ENCODE assay signal across 12 mouse cellular contexts in the genomic region with DNA sequence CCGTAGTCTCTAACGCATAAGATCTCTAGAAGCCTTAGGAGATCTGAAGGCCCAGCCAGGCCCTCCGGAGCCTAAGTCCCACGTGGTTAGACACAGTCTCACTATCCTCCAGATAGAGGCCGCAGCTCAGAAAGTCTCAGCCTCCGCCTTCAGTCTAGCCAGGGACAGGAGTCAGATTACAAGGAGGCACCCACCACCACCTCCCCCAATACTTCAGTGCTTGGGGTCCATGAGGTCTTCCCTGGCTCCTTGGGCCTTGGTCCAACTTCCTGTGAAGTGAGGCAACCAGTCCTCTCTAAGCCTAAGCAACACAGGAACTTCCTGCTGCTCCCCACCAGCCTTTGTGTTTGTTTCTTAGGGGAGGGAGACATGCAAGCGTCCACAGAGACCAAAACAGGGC. TPM values are rescaled to one million over a fixed set of nuclear protein-coding genes. Genes with fewer than 3 reads are reported as not detected.
DNase-seq lines count a peak whose midpoint lies in the region; ATAC-seq lines count a peak whose summit lies in the region.
"Had no signal": no experiment of that assay in that cellular context is flagged by ENCODE, and none has a peak within 500 bp of the region (broad histone marks: within the 10 kb centered on the region; RNA-seq: fewer than 3 reads in every experiment).

No protein-coding gene starts in this region.

- no peaks in the 10 kb centered on the region for H3K36me3 ChIP-seq in forebrain, embryonic 13.5 days (ENCODE audit: poor library complexity, severe bottlenecking)
- no peaks in the 10 kb centered on the region for H3K36me3 ChIP-seq in forebrain, embryonic 14.5 days (ENCODE audit: control insufficient read depth, insufficient read depth, low read length)
- no peaks in the 10 kb centered on the region for H3K36me3 ChIP-seq in kidney, embryonic 15.5 days
- no peaks in the 10 kb centered on the region for H3K36me3 ChIP-seq in midbrain, embryonic 13.5 days
- H3K36me3 ChIP-seq in midbrain, embryonic 14.5 days (ENCODE audit: control insufficient read depth, insufficient read depth, low read length), result no peaks in the 10 kb centered on the region
- H3K36me3 ChIP-seq: G1E had no signal

- H3K27ac ChIP-seq in forebrain, embryonic 13.5 days, result no peak overlapping the region
- no peak overlapping the region for H3K27ac ChIP-seq in forebrain, embryonic 14.5 days (ENCODE audit: low read depth, low read length)
- no peak overlapping the region for H3K27ac ChIP-seq in kidney, embryonic 15.5 days
- H3K27ac ChIP-seq in midbrain, embryonic 13.5 days, result no peak overlapping the region
- no peak overlapping the region for H3K27ac ChIP-seq in midbrain, embryonic 14.5 days (replicated peaks; ENCODE audit: low read depth, low read length)

- no peaks in the 10 kb centered on the region for H3K4me1 ChIP-seq in forebrain, embryonic 13.5 days
- H3K4me1 ChIP-seq in forebrain, embryonic 14.5 days (ENCODE audit: control insufficient read depth, insufficient read depth, low read length), result no peaks in the 10 kb centered on the region
- peaks cover 11% of the 10 kb centered on the region for H3K4me1 ChIP-seq in kidney, embryonic 15.5 days
- H3K4me1 ChIP-seq in midbrain, embryonic 13.5 days (replicated peaks), result 0 out of 2 replicates have a peak, but pooled peaks cover 3% of the 10 kb centered on the region
- H3K4me1 ChIP-seq in midbrain, embryonic 14.5 days (ENCODE audit: control insufficient read depth, insufficient read depth, low read length), result no peaks in the 10 kb centered on the region

- WGBS in forebrain, embryonic 13.5 days, result 58% methylated on average over 7 of the region's 7 CpGs
- WGBS in forebrain, embryonic 14.5 days, result 51% methylated on average over 7 of the region's 7 CpGs
- WGBS in kidney, embryonic 15.5 days, result 45% methylated on average over 7 of the region's 7 CpGs
- WGBS in midbrain, embryonic 13.5 days, result 60% methylated on average over 7 of the region's 7 CpGs
- 57% methylated on average over 7 of the region's 7 CpGs for WGBS in midbrain, embryonic 14.5 days

- H3K9me3 ChIP-seq in forebrain, embryonic 13.5 days (replicated peaks), result no peaks in the 10 kb centered on the region
- H3K9me3 ChIP-seq in forebrain, embryonic 14.5 days (replicated peaks; ENCODE audit: control insufficient read depth, low read length), result no peaks in the 10 kb centered on the region
- H3K9me3 ChIP-seq in kidney, embryonic 15.5 days (replicated peaks), result no peaks in the 10 kb centered on the region
- H3K9me3 ChIP-seq in midbrain, embryonic 13.5 days, result no peaks in the 10 kb centered on the region
- no peaks in the 10 kb centered on the region for H3K9me3 ChIP-seq in midbrain, embryonic 14.5 days (ENCODE audit: control insufficient read depth, low read length)
- H3K9me3 ChIP-seq: G1E had no signal

- no peak overlapping the region for H3K4me2 ChIP-seq in forebrain, embryonic 13.5 days
- H3K4me2 ChIP-seq in forebrain, embryonic 14.5 days (ENCODE audit: low read length), result no peak overlapping the region
- H3K4me2 ChIP-seq in kidney, embryonic 15.5 days, result no peak overlapping the region
- H3K4me2 ChIP-seq in midbrain, embryonic 13.5 days (replicated peaks), result no peak overlapping the region
- no peak overlapping the region for H3K4me2 ChIP-seq in midbrain, embryonic 14.5 days (ENCODE audit: low read length)

- no peak for DNase-seq in forebrain, embryonic 14.5 days (ENCODE audit: low spot score)
- no peak for DNase-seq in kidney, adult 8-10 months
- DNase-seq in midbrain, embryonic 14.5 days, result no peak
- no peak for DNase-seq in left cerebral cortex, postnatal 4 days
- no peak for DNase-seq in layer of hippocampus, adult 18-20 months (ENCODE audit: low spot score in 2 of 2)

- ATAC-seq in forebrain, embryonic 13.5 days, result peak; percentile 36
- no peak for ATAC-seq in forebrain, embryonic 14.5 days
- ATAC-seq in kidney, embryonic 15.5 days (replicated peaks; ENCODE audit: low FRiP score), result peak; percentile 49; the same call in 1 of the 2 replicates
- ATAC-seq in midbrain, embryonic 13.5 days, result peak; percentile 40; the same call in 1 of the 2 replicates
- no peak for ATAC-seq in midbrain, embryonic 14.5 days (ENCODE audit: low FRiP score, low TSS enrichment)

- intact Hi-C loops in left cerebral cortex, postnatal 4 days (cut with DNase I), result loop anchor here (5.0 to 10.0 kb wide), 2 partner anchors 499 to 661 kb away; partner anchors contain the start of gene Tprgl

- H3K4me3 ChIP-seq in forebrain, embryonic 13.5 days, result no peak overlapping the region
- H3K4me3 ChIP-seq in forebrain, embryonic 14.5 days (ENCODE audit: low read depth, low read length), result no peak overlapping the region
- no peak overlapping the region for H3K4me3 ChIP-seq in kidney, embryonic 15.5 days (replicated peaks)
- no peak overlapping the region for H3K4me3 ChIP-seq in midbrain, embryonic 13.5 days (replicated peaks)
- no peak overlapping the region for H3K4me3 ChIP-seq in midbrain, embryonic 14.5 days (replicated peaks; ENCODE audit: low read depth, low read length)

- no peak overlapping the region for H3K9ac ChIP-seq in forebrain, embryonic 13.5 days
- H3K9ac ChIP-seq in forebrain, embryonic 14.5 days (ENCODE audit: low read length), result no peak overlapping the region
- no peak overlapping the region for H3K9ac ChIP-seq in kidney, embryonic 15.5 days
- no peak overlapping the region for H3K9ac ChIP-seq in midbrain, embryonic 13.5 days (replicated peaks)
- no peak overlapping the region for H3K9ac ChIP-seq in midbrain, embryonic 14.5 days (replicated peaks; ENCODE audit: low read length)

- H3K27me3 ChIP-seq in forebrain, embryonic 13.5 days, result peaks cover 83% of the 10 kb centered on the region
- H3K27me3 ChIP-seq in forebrain, embryonic 14.5 days (replicated peaks; ENCODE audit: control insufficient read depth, insufficient read depth, low read length), result peaks cover 15% of the 10 kb centered on the region
- peaks cover 30% of the 10 kb centered on the region for H3K27me3 ChIP-seq in kidney, embryonic 15.5 days
- H3K27me3 ChIP-seq in midbrain, embryonic 13.5 days, result peaks cover 27% of the 10 kb centered on the region
- no peaks in the 10 kb centered on the region for H3K27me3 ChIP-seq in midbrain, embryonic 14.5 days (ENCODE audit: control insufficient read depth, insufficient read depth, low read length)

RNA-seq across cellular contexts. Expression of gene Ttc34, which starts 11.0 kb away (rescaled TPM):
- 0.31 and 0.45 TPM in 2 replicates for polyA plus RNA-seq in forebrain, embryonic 13.5 days (2015; fragmentation: Nextera tagmentation; extraction: Ambion mirVana)
- polyA plus RNA-seq in forebrain, embryonic 14.5 days (2014; fragmentation: Nextera tagmentation; extraction: Ambion mirVana), result 0.85 and 1.5 TPM in 2 replicates
- 0.18 and 0.99 TPM in 2 replicates for polyA plus RNA-seq in kidney, embryonic 15.5 days (2015; fragmentation: Nextera tagmentation; extraction: Ambion mirVana)
- polyA plus RNA-seq in midbrain, embryonic 13.5 days (2015; fragmentation: Nextera tagmentation; extraction: Ambion mirVana), result 0.62 and 0.70 TPM in 2 replicates
- 1.8 TPM in 2 replicates for polyA plus RNA-seq in midbrain, embryonic 14.5 days (2014; fragmentation: Nextera tagmentation; extraction: Ambion mirVana)
- 1 to 10 TPM; 2.4 to 2.8 TPM for total RNA-seq in left cerebral cortex, postnatal 4 days (2021)
- total RNA-seq in layer of hippocampus, adult 18-20 months (2021), result 1 to 10 TPM; 3.1 to 3.3 TPM
- total RNA-seq: gastrocnemius, postnatal 10 days had no signal
- polyA plus RNA-seq: C2C12; G1E; liver, embryonic 16.5 days had no signal

RNA-seq across cellular contexts. Expression of gene Mmel1, which starts 43.2 kb away (rescaled TPM):
- polyA plus RNA-seq in forebrain, embryonic 13.5 days (2015; fragmentation: Nextera tagmentation; extraction: Ambion mirVana), result 0.12 and 0.24 TPM in 2 replicates
- 0.13 and 0.37 TPM in 2 replicates for polyA plus RNA-seq in forebrain, embryonic 14.5 days (2014; fragmentation: Nextera tagmentation; extraction: Ambion mirVana)
- 0.22 and 0.42 TPM in 2 replicates for polyA plus RNA-seq in kidney, embryonic 15.5 days (2015; fragmentation: Nextera tagmentation; extraction: Ambion mirVana)
- polyA plus RNA-seq in midbrain, embryonic 13.5 days (2015; fragmentation: Nextera tagmentation; extraction: Ambion mirVana), result 0.32 and 0.35 TPM in 2 replicates
- polyA plus RNA-seq in midbrain, embryonic 14.5 days (2014; fragmentation: Nextera tagmentation; extraction: Ambion mirVana), result 0.50 and 0.53 TPM in 2 replicates
- total RNA-seq in left cerebral cortex, postnatal 4 days (2021), result under 1 TPM; 0.28 to 0.54 TPM
- under 1 TPM; 0.20 to 0.25 TPM for total RNA-seq in layer of hippocampus, adult 18-20 months (2021)

Comparison
In these comparisons a context has a peak if more than half of its experiments do, and no peak if none do; other contexts are left out.
1. ATAC-seq: peak in forebrain, embryonic 13.5 days (single experiment), kidney, embryonic 15.5 days (single experiment) and midbrain, embryonic 13.5 days (single experiment); none in forebrain, embryonic 14.5 days (single experiment) and midbrain, embryonic 14.5 days (single experiment).